Mouse (Mus musculus) cerebellum, adult 8-10 months (tissue): ENCODE measurements around the gene Zranb3.
"Not testable (repeated sequence)": the region's sequence is repeated elsewhere in the genome, so short reads cannot be mapped to it uniquely, and the experiment has no call there.

ENCODE experiments used
- DNase-seq: peaks from one replicate; pipeline ENCODE4 v3.0.0; 2022

Gene Zranb3

GRCm38 (mm10) chr1:128058625-128059024 is 44.2 kb downstream of the Zranb3 start:
- DNase-seq, result no peak

GRCm38 (mm10) chr1:128057269-128057668 is 45.6 kb downstream of the Zranb3 start:
- no peak for DNase-seq

- no peak for DNase-seq
Measured at GRCm38 (mm10) chr1:128046920-128047319, 55.9 kb downstream of the Zranb3 start.

GRCm38 (mm10) chr1:128046455-128046854 is 56.4 kb downstream of the Zranb3 start:
- no peak for DNase-seq

GRCm38 (mm10) chr1:128044181-128044580 is 58.7 kb downstream of the Zranb3 start:
- no peak for DNase-seq

- DNase-seq, result no peak
Measured at GRCm38 (mm10) chr1:128036296-128036695, 66.6 kb downstream of the Zranb3 start.

- no peak for DNase-seq
Measured at GRCm38 (mm10) chr1:128032123-128032522, 70.7 kb downstream of the Zranb3 start.

- no peak for DNase-seq
Measured at GRCm38 (mm10) chr1:128031524-128031923, 71.3 kb downstream of the Zranb3 start.

GRCm38 (mm10) chr1:128024363-128025114 is 78.3 kb downstream of the Zranb3 start:
- no peak for DNase-seq

- no peak for DNase-seq
Measured at GRCm38 (mm10) chr1:128020001-128020770, 82.7 kb downstream of the Zranb3 start.

GRCm38 (mm10) chr1:128016035-128016492 is 86.8 kb downstream of the Zranb3 start:
- DNase-seq, result no peak

- DNase-seq, result no peak
Measured at GRCm38 (mm10) chr1:128013698-128014386, 89.0 kb downstream of the Zranb3 start.

- DNase-seq, result no peak
Measured at GRCm38 (mm10) chr1:128009751-128010150, 93.1 kb downstream of the Zranb3 start.

GRCm38 (mm10) chr1:128006042-128006600 is 96.7 kb downstream of the Zranb3 start:
- DNase-seq, result not testable (repeated sequence)

- no peak for DNase-seq
Measured at GRCm38 (mm10) chr1:128004371-128004720, 98.5 kb downstream of the Zranb3 start.

- DNase-seq, result no peak
Measured at GRCm38 (mm10) chr1:128003712-128004370, 99.0 kb downstream of the Zranb3 start.

GRCm38 (mm10) chr1:128002159-128002558 is 100.7 kb downstream of the Zranb3 start:
- no peak for DNase-seq

- not testable (repeated sequence) for DNase-seq
Measured at GRCm38 (mm10) chr1:128000931-128001330, 101.9 kb downstream of the Zranb3 start.

- DNase-seq, result no peak
Measured at GRCm38 (mm10) chr1:127993892-127994291, 109.0 kb downstream of the Zranb3 start.

- peak; percentile 60 for DNase-seq
Measured at GRCm38 (mm10) chr1:127989876-127990731, 112.7 kb downstream of the Zranb3 start.

GRCm38 (mm10) chr1:127989387-127989786 is 113.5 kb downstream of the Zranb3 start:
- DNase-seq, result no peak

- no peak for DNase-seq
Measured at GRCm38 (mm10) chr1:127988246-127988645, 114.6 kb downstream of the Zranb3 start.
